Mouse (Mus musculus) intestine, embryonic 15.5 days (tissue): ENCODE measurements around the gene Mup8. TPM values are rescaled to one million over a fixed set of nuclear protein-coding genes. Genes with fewer than 3 reads are reported as not detected.
"Not testable (repeated sequence)": the region's sequence is repeated elsewhere in the genome, so short reads cannot be mapped to it uniquely, and the experiment has no call there.

Source experiments
- ATAC-seq: fragments of 200-750 bp; cut with Nextera tagmentation; 2 replicates; pipeline ENCODE4 v1.8.0; 2017; ENCODE audit warnings: moderate TSS enrichment, moderate library complexity
- H3K27ac ChIP-seq: fragments of 300-500 bp; sonication (generic); 2 replicates; pipeline ENCODE4 v1.5.1; 2015; ENCODE audit warnings: mild to moderate bottlenecking, inconsistent platforms
- H3K27me3 ChIP-seq: fragments of 300-500 bp; sonication (generic); replicated peaks from 2 replicates; pipeline ENCODE4 v1.6.1; 2015; ENCODE audit warnings: inconsistent platforms
- H3K36me3 ChIP-seq: fragments of 300-500 bp; sonication (generic); 2 replicates; pipeline ENCODE4 v1.6.1; 2015; ENCODE audit warnings: inconsistent platforms
- H3K4me1 ChIP-seq: fragments of 300-500 bp; sonication (generic); replicated peaks from 2 replicates; pipeline ENCODE4 v1.6.1; 2015; ENCODE audit warnings: inconsistent platforms
- H3K4me2 ChIP-seq: fragments of 300-500 bp; sonication (generic); replicated peaks from 2 replicates; pipeline ENCODE4 v1.6.1; 2015; ENCODE audit warnings: mild to moderate bottlenecking, inconsistent platforms
- H3K4me3 ChIP-seq: fragments of 300-500 bp; sonication (generic); replicated peaks from 2 replicates; pipeline ENCODE4 v1.5.1; 2015; ENCODE audit warnings: inconsistent platforms
- H3K9ac ChIP-seq: fragments of 300-500 bp; sonication (generic); 2 replicates; pipeline ENCODE4 v1.6.1; 2015; ENCODE audit warnings: inconsistent platforms
- H3K9me3 ChIP-seq: fragments of 300-500 bp; sonication (generic); 2 replicates; pipeline ENCODE4 v1.6.1; 2016; ENCODE audit warnings: inconsistent platforms
- WGBS: fragments of 180-500 bp; shearing (Covaris S2); methylation state at CpG from one replicate; pipeline ENCODE4 v1.1.7; 2015; 5-methylcytosine and 5-hydroxymethylcytosine counted together
- polyA plus RNA-seq: library from polyadenylated mRNA; unstranded; fragments of >200 nt; fragmentation: Nextera tagmentation; extraction: Ambion mirVana; gene quantifications from 2 replicates; pipeline ENCODE4 v1.2.1, GENCODE M21; 2015

Mup8 gene
- polyA plus RNA-seq = not detected in 2 replicates

- WGBS = 92% methylated on average over 3 of the region's 3 CpGs
Measured at GRCm38 (mm10) chr4:60222499-60222898, at the start of gene Mup8. Gene Mup8, minus strand, starts transcription at chr4:60222599.

DNA sequence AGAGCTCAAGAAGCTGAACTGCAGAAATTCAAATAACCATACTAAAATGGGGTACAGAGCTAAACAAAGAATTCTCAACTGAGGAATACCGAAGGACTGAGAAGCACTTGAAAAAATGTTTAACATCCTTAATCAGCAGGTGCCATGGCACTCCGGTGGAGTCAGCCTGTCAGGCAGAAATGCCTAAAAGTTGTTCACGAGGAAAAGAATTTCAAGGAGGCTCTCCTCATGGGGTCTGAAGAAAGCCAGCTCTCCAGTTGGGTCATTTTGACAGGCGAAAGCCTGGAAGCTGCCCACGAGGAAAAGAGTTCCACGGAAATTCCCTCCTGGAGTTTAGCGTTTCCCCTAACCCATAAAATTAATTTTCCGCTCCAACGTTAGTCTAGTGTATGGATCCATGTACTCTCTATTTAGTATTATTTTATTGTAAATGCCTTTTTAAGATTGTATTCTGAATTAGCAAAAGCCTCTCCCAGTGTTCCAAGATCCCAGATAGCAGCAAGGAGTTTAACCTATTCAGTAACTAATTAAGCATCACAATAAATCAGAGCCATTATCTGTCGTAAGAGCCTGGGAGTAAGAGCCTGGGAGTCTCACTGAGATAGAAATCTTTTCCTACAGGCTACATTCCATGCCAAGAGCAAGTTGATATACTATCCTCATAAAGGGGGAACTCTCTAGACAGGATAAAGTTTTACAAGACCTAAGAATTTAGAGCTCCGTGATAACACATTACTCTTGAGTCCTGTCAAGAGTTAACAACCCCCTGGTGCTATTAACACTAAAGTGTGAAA lies 43.8 kb upstream of the Mup8 start:
- not testable (repeated sequence) for H3K4me1 ChIP-seq, H3K9ac ChIP-seq, H3K4me3 ChIP-seq, ATAC-seq, H3K36me3 ChIP-seq, H3K4me2 ChIP-seq, H3K9me3 ChIP-seq, H3K27me3 ChIP-seq, H3K27ac ChIP-seq
- WGBS = 73% methylated on average over 11 of the region's 11 CpGs

More at GRCm38 (mm10) chr4:60222499-60222898, at the start of gene Mup8:
- not testable (repeated sequence) for H3K27me3 ChIP-seq, ATAC-seq, H3K4me3 ChIP-seq, H3K9me3 ChIP-seq, H3K27ac ChIP-seq, H3K4me2 ChIP-seq, H3K9ac ChIP-seq, H3K36me3 ChIP-seq, H3K4me1 ChIP-seq

DNA sequence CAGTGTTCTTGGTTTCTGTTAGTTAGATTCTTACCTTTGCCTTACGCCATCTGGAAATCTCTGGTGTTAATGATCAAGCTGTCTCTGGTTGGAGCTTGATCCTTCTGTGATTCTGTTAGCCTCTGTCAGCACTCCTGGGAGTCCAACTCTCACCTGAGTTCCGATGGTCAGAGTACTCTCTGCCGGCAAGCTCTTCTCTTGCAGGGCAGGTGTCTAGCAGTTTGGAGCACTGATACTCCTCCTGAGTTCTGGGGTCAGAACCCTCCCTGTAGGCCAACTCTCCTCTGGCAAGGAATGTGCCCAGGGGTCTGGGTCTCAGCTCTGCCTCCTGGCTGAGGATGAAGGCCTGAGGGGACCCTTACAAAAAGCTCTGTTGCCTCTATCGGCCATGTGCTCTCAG lies 40.3 kb upstream of the Mup8 start:
- not testable (repeated sequence) for ATAC-seq, H3K4me2 ChIP-seq, H3K4me3 ChIP-seq, H3K9me3 ChIP-seq, H3K27ac ChIP-seq, H3K9ac ChIP-seq, H3K36me3 ChIP-seq, H3K27me3 ChIP-seq, H3K4me1 ChIP-seq
- 92% methylated on average over 3 of the region's 4 CpGs for WGBS

Other genes starting within 250 kb of the Mup8 start
- gene Mup7, start 152.1 kb downstream of the Mup8 start, polyA plus RNA-seq = not detected in 2 replicates
- not detected in 2 replicates for gene Mup2, start 68.3 kb downstream of the Mup8 start, polyA plus RNA-seq
- not detected in 2 replicates for gene Mup9, start 199.4 kb upstream of the Mup8 start, polyA plus RNA-seq